Mouse (Mus musculus) WW6 (cell line): ENCODE results near the gene Gm49366.
"Not testable (repeated sequence)": the region's sequence is repeated elsewhere in the genome, so short reads cannot be mapped to it uniquely, and the experiment has no call there.

Experiments used
- DNase-seq: peaks from one replicate; pipeline ENCODE4 v3.0.0-alpha.2; 2013; ENCODE audit warnings: low read depth, low spot score

The Gm49366 gene

DNA sequence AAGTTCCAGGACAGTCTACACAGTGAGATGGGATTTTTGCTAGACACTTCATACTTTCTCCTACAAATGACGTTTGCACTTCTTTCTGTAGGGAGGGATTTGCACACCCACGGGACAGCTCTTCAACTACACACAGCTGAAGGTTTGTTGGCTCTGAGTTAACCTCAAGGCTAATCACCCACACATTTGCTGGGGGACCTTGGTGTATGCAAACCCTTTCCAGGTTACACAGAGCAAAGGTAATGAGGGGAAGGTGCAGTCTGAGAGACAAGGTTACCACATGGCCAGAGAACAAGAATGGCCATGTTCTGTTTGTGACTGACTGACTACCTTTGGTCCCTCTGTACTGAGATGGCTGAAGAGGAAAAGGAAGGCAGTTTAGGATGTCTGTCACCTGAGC is 45.1 kb downstream of the Gm49366 start:
- DNase-seq, result no peak

GRCm38 (mm10) chr12:84084581-84084980 is 45.8 kb downstream of the Gm49366 start:
- no peak for DNase-seq

DNA sequence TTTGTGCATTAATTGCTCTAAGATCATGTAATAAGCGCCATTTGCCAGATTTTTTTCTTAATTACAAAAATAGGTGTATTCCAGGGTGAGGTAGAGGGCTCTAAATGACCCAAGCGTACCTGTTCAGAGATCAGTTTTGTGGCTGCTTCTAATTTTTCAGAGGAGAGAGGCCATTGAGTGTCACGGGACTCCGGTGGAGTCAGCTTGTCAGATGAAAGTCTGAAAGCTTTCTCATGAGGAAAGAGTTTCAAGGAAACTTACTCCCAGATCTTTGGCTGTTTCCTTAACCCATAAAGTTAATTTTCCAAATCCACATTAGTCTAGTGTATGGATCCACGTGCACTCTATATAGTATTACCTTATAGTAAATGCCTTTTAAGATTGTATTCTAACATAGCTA is 55.9 kb downstream of the Gm49366 start:
- DNase-seq, result not testable (repeated sequence)

GRCm38 (mm10) chr12:84099605-84100004 is 60.9 kb downstream of the Gm49366 start:
- DNase-seq, result no peak

DNA sequence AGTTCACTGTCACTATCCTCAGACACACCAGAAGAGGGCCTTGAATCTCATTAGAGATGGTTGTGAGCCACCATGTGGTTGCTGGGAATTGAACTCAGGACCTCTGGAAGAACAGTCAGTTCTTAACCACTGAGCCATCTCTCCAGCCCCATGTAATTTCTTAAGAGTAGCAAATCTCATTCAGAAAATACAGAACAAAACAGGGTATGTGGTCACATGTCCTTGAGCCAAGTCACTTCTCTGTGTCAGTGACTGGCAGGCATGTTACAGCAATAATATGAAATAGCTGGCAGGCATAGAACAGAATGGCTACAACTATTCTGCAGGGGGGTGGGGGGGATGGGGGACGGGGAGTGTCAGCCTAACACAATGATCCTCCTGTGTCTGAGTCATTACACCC is 61.3 kb downstream of the Gm49366 start:
- no peak for DNase-seq

DNA sequence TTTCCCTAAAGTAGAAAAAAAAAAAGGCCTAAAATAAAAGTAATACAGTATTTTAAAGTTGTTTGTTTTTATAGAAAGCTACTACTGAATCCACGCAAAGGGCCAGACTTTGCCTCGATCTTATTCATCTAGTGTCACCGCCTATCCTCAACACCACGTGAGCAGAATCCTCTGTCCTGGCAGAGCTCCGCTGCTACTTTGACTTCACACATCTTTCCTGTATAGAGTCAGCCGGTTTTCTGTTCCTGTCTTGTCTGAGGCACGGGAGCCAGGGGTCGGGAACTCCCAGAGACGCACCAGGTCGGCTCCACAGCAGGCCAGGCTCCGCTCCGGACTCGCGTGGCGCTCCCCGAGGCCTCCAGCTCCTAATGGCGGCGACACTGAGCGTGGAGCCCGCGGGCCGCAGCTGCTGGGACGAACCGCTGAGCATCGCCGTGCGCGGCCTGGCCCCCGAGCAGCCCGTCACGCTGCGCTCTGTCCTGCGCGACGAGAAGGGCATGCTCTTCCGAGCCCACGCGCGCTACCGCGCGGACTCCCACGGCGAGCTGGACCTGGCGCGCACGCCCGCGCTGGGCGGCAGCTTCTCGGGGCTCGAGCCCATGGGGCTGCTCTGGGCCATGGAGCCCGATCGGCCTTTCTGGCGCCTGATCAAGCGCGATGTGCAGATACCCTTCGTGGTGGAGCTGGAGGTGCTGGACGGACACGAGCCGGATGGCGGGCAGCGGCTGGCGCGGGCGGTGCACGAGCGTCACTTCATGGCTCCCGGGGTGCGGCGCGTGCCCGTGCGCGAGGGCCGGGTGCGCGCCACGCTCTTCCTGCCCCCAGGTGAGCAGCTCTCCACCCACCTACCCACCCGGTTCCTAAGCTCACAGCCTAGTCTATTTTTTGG is 62.1 kb downstream of the Gm49366 start, which contains the start of gene Acot6:
TSS of gene Acot6 (plus strand) at position 51 of the 889 bp plus-strand sequence.
- not testable (repeated sequence) for DNase-seq

DNA sequence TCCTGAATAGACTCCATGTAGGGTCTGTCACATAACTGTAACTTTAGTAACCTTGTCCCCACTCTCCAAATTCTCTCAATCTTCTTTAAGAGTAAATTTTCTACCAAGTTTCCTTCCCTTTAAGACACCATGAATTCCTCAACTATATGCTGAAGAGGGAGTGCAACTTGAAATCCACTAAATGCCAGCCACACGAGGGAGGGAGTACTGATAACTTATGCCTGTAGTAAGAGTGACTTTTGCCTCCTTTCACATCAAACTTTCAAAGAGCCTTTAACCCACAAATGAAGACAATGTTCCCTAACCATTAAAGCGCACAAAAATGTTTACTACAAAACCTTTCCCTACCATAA is 62.7 kb downstream of the Gm49366 start:
- no peak for DNase-seq

GRCm38 (mm10) chr12:84107012-84107411 is 68.3 kb downstream of the Gm49366 start:
- no peak for DNase-seq

DNA sequence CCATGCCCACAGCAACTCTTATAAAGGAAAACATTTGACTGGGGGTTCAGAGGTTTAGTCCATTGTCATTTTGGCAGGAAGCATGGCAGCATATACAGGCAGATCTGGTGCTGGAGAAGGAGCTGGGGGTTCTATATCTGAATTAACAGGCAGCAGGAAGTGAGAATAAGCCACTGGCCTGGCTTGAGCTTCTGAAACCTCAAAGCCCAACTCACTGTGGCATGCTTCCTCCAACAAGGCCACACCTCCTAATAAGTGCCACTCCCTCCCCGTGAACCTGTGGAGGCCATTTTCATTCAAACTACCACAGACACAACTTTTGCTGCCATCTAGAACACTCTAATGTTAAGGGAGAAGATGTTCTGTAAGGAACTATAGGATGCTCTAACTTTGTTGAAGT is 69.0 kb downstream of the Gm49366 start:
- DNase-seq, result no peak
